Mouse (Mus musculus): ENCODE measurements around the gene Hes7. TPM values are rescaled to one million over a fixed set of nuclear protein-coding genes. Genes with fewer than 3 reads are reported as not detected.

Gene Hes7
- total and polyA plus RNA-seq, 3 experiments, result 0.04 TPM; not detected in 2

DNA sequence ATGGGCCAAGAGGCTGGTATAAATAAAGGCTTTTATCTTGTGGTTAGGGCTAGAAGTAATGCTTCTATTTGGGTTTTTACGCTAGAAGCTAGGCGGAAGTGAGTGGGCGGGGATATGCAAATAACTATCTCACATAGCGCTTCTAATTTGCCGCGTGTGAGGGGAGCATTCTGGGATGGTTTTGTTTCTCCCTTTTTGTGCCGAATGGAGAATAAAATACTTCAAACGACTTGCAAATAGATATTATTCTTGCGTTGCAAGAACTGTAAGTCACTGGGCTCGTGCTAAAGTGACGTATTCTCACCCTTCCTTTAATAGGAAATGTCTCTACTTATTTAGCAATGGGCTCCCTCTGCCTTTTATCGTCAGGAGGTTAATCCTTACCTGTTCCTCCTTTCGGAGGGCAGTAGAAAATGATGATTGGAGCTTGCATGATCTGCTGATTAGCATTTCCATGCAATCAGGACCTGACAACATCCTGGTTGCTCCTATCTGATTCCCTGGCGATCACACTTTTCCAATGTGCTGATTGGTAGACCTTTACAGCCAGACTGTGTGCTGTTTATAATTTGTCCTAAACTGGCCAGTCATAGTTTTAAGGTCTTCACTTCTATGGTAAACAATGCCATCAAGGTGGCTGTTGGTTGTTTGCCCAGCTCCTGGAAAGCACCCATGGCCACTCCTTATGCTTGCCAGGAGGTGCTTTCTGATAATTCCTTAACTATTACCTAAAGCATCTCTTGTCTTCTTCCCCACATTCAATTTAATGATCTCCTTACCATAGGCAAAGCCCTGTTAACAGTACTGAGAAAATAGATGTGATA lies 46.9 kb upstream of the Hes7 start (continued):
- TF ChIP-seq MEF2A (IDR thresholded peaks at IDR 0.05; ENCODE audit: borderline replicate concordance, low read depth, low read length) (peak; percentile 91), POLR2AphosphoS2 (IDR thresholded peaks at IDR 0.05; ENCODE audit: low read depth, low read length) (peak; percentile 100), ETS1 (conservative IDR thresholded peaks at IDR 0.05; ENCODE audit: low read depth, low read length) (peak; percentile 99), TCF12 (IDR thresholded peaks at IDR 0.05; ENCODE audit: low read depth, low read length) (peak; percentile 96), SIN3A (IDR thresholded peaks at IDR 0.05; ENCODE audit: low read length) (peak; percentile 99), CHD1 (IDR thresholded peaks at IDR 0.05; ENCODE audit: low read depth, low read length) (no peak), NELFE (IDR thresholded peaks at IDR 0.05; ENCODE audit: low read depth, low read length) (peak; percentile 100), UBTF (IDR thresholded peaks at IDR 0.05; ENCODE audit: low read depth, low read length) (no peak), ZKSCAN1 (IDR thresholded peaks at IDR 0.05; ENCODE audit: borderline replicate concordance, low read depth, low read length) (no peak; the same call in 1 of the 2 replicates), MAX (IDR thresholded peaks at IDR 0.05; ENCODE audit: low read length) (peak; percentile 91), MXI1 (IDR thresholded peaks at IDR 0.05; ENCODE audit: low read depth, low read length) (peak; percentile 90), POLR2A (IDR thresholded peaks at IDR 0.05; ENCODE audit: low read depth, low read length) (peak; percentile 100), USF2 (conservative IDR thresholded peaks at IDR 0.05; ENCODE audit: low read depth, low read length) (peak; percentile 62), MAFK (IDR thresholded peaks at IDR 0.05; ENCODE audit: insufficient replicate concordance, low read length) (peak; percentile 95), JUND (conservative IDR thresholded peaks at IDR 0.05; ENCODE audit: low read depth, low read length) (peak; percentile 97), MAZ (IDR thresholded peaks at IDR 0.05; ENCODE audit: low read depth, low read length) (peak; percentile 97; the same call in 1 of the 2 replicates), BHLHE40 (IDR thresholded peaks at IDR 0.05; ENCODE audit: low read depth, low read length) (peak; percentile 77), CTCF (conservative IDR thresholded peaks at IDR 0.05 in 1 of 2, IDR thresholded peaks at IDR 0.05 in 1 of 2; ENCODE audit: low read depth in 2 of 2, low read length in 2 of 2) (no peak; a peak in 1 of 4 replicates), ZNF384 (IDR thresholded peaks at IDR 0.05; ENCODE audit: low read depth, low read length) (peak; percentile 76)

DNA sequence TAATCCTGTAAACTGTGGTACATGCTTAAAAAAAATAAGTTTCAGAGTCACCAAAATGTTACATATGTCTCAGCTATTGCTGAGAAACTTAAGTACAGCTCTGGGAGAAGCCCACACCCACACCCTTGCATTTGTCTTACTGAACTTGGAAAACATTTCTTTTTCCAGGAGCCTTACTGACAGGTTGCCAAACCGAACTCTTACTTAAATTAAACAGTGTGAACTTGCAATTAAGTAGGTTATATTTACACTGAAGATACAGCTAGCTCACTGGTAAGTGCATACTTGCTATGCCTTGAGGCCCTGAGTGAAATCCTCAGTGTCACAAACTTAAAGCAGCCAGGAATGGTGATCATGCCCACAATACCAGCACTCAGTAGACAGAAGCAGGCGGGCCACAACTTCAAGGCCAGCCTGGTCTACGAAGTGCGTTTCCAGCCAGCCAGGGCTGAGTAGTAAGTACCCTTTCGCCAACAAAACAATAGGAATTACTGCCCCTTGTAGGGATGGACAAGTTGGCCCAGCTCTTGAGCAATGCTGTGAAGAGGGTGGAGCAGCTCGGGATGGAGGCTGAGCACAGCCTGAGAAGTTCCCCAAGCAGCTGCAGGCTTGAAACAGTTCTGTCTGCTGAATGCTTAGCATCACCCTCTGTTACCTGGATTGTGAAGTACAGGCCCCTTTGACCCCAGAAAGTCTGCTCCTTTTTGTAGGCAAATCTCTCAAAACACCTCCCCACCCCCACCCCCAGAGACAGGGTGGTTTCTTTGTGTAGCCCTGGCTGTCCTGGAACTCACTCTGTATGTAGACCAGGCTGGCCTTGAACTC lies 46.0 kb upstream of the Hes7 start:
- no peak for TF ChIP-seq NRF1 (IDR thresholded peaks at IDR 0.05; ENCODE audit: low read depth, low read length)
- no peak for TF ChIP-seq TCF12 (IDR thresholded peaks at IDR 0.05; ENCODE audit: low read depth, low read length)
- TF ChIP-seq NELFE (IDR thresholded peaks at IDR 0.05; ENCODE audit: low read depth, low read length), result no peak
- no peak for TF ChIP-seq ZMIZ1 (IDR thresholded peaks at IDR 0.05; ENCODE audit: low read depth, low read length)
- no peak for TF ChIP-seq PAX5 (IDR thresholded peaks at IDR 0.05; ENCODE audit: low read length)
- no peak for TF ChIP-seq USF2 (conservative IDR thresholded peaks at IDR 0.05; ENCODE audit: low read depth, low read length)
- no peak for TF ChIP-seq ETS1 (conservative IDR thresholded peaks at IDR 0.05; ENCODE audit: low read depth, low read length)
- dilution Hi-C loops (cut with MboI; ENCODE audit: extremely low pct_ligation_motif_present, extremely low pct_unique_long_range_greater_than_20kb, low sequenced_read_pairs), result no loop called here
- no peak for DNase-seq (ENCODE audit: extremely low read depth)
- Histone ChIP-seq H3K79me2 (replicated peaks; ENCODE audit: control insufficient read depth, extremely low read depth, insufficient read depth, poor library complexity, severe bottlenecking) (no peaks in the 10 kb centered on the region), H3K4me1 (ENCODE audit: control insufficient read depth in 1 of 2, insufficient read depth in 2 of 2) (peaks cover 21 to 62% of the 10 kb centered on the region in 2 experiments), H3K36me3 (replicated peaks in 1 of 2; ENCODE audit: control insufficient read depth in 1 of 2, insufficient read depth in 1 of 2, low read length in 1 of 2) (no peaks in the 10 kb centered on the region), H3K4me3 (replicated peaks in 1 of 3; ENCODE audit: low read depth in 2 of 3, low read length in 2 of 3, poor library complexity in 1 of 3) (no peak overlapping the region), H3K4me2 (ENCODE audit: insufficient read depth, low read depth, poor library complexity, severe bottlenecking) (peak overlapping the region; percentile 3; the same call in 1 of the 2 replicates), H3K9me3 (replicated peaks; ENCODE audit: low read length) (no peaks in the 10 kb centered on the region), H3K27ac (ENCODE audit: insufficient read depth, low read depth) (peak overlapping the region; percentile 47), H3K9ac (ENCODE audit: insufficient read depth, low read depth) (no peak overlapping the region), H3K27me3 (replicated peaks) (peaks cover 2% of the 10 kb centered on the region)
- in situ Hi-C loops (cut with MboI; ENCODE audit: low pct_ligation_motif_present, low pct_unique_long_range_greater_than_20kb, low sequenced_read_pairs), result no loop called here
